ENCODE assay signal across 8 mouse cellular contexts in the genomic region with DNA sequence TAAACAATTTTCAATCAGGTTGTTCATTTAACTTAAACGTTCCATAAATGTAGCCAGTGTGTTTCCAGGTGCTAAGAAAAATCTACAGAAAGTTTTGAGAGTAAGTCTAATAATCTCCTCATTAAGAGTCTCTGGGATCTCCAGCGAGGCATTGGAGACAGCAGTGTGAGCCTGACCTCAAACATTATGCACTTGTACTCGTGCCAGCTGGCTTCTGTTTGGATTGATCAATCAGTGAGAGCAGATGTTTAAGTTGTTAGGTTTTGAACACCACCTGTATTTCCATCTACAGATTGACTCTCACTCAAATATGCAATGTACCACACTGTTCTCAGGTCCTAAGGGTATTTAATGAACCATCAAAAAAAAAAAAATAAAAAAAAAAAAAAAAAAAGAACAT.
"Had no signal": no experiment of that assay in that cellular context is flagged by ENCODE, and none has a peak within 500 bp of the region (broad histone marks: within the 10 kb centered on the region; RNA-seq: fewer than 3 reads in every experiment).

No protein-coding gene starts in this region.

- DNase-seq: kidney, adult 18-20 months; kidney, postnatal 14 days; thymus, postnatal 4 days had no signal

- H3K36me3 ChIP-seq: limb, embryonic 15.5 days; liver, embryonic 15.5 days; lung, embryonic 15.5 days; midbrain, embryonic 13.5 days had no signal

- H3K4me3 ChIP-seq: limb, embryonic 15.5 days; liver, embryonic 15.5 days; lung, embryonic 15.5 days; midbrain, embryonic 13.5 days had no signal

- H3K9ac ChIP-seq: limb, embryonic 15.5 days; liver, embryonic 15.5 days; lung, embryonic 15.5 days; midbrain, embryonic 13.5 days had no signal

- H3K27me3 ChIP-seq: limb, embryonic 15.5 days; liver, embryonic 15.5 days; lung, embryonic 15.5 days; midbrain, embryonic 13.5 days had no signal

- ATAC-seq: midbrain, embryonic 13.5 days had no signal

- H3K9me3 ChIP-seq: limb, embryonic 15.5 days; liver, embryonic 15.5 days; lung, embryonic 15.5 days; midbrain, embryonic 13.5 days had no signal

- H3K4me2 ChIP-seq: limb, embryonic 15.5 days; liver, embryonic 15.5 days; lung, embryonic 15.5 days; midbrain, embryonic 13.5 days had no signal

- H3K27ac ChIP-seq: limb, embryonic 15.5 days; liver, embryonic 15.5 days; lung, embryonic 15.5 days; midbrain, embryonic 13.5 days; stomach, postnatal 0 days had no signal

- H3K4me1 ChIP-seq: limb, embryonic 15.5 days; liver, embryonic 15.5 days; lung, embryonic 15.5 days had no signal
